Mouse (Mus musculus) thymus, postnatal 0 days (tissue): ENCODE measurements around the gene Prickle1. TPM values are rescaled to one million over a fixed set of nuclear protein-coding genes. Genes with fewer than 3 reads are reported as not detected.

Experiments used
- DNase-seq: peaks from one replicate; pipeline ENCODE4 v3.0.0-alpha.2; 2015; ENCODE audit warnings: low spot score
- polyA plus RNA-seq: library from polyadenylated mRNA; unstranded; fragments of >200 nt; fragmentation: Nextera tagmentation; extraction: Ambion mirVana; gene quantifications from 2 replicates; pipeline ENCODE4 v1.2.1, GENCODE M21; 2015

Prickle1 gene
- 11.8 and 12.0 TPM in 2 replicates for polyA plus RNA-seq

DNA sequence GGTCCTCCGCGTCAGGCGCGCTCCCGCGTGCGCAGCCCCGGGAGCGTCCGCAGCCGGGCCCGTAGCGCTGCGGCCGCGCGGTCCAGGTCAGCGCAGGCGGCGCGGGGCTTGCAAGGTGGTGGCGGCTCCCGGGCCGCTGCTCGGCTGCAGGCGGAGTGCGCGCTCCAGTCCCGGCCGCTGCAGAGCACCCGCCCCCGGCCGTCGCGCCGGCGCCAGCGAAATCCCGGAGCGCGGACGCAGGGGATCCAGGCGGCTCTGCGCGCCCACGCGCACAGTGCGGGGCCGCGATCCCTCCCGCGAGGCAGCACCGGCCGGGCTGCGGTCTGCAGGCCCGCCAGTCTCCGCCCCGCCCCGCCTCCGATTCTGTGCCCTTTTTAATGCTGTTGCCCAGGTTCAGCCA, at the start of gene Prickle1:
TSS of gene Prickle1 (minus strand) at position 146 of the 400 bp plus-strand sequence.
- DNase-seq: peak; percentile 88

DNA sequence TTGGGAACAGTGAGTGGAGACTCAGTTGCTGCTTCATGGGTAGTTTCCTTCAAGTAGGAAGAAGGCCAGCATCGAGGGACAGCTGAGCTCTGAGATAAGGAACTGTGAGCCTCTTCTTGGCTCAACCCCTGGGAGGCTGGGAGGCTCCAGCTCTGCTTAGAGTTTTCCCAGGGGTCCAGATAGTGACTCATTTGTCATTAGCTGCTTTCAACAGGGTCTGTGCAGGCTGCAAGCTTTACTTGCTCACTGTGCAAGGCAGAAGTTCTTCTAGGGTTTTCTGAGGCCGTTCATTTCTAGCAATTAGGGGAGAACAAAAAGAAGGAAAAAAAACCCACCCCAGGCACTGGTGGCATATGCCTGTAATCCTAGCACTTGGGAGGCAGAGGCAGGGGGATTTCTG, 44.5 kb upstream of the Prickle1 start:
- no peak for DNase-seq

GRCm38 (mm10) chr15:93636976-93637375, 41.3 kb upstream of the Prickle1 start:
- no peak for DNase-seq

DNA sequence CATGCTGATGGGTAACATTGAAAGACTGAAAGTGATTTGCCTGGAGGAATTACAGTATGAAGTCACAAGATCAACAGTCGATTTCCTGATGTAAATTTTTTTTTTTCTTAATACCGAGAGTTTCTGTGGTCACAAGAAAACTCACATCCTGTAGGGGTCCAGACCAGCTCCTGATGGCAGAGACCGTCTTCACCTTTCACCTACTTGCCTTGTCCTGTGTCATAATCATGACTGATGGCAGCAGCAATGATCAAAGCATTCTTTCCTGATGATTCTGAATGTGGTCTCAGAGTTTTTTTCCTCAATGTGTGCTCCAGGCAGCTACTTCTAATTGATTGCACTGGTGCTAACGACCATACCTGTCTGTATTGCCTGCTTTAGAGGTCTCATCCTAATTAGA, 39.9 kb upstream of the Prickle1 start:
- DNase-seq: no peak

DNA sequence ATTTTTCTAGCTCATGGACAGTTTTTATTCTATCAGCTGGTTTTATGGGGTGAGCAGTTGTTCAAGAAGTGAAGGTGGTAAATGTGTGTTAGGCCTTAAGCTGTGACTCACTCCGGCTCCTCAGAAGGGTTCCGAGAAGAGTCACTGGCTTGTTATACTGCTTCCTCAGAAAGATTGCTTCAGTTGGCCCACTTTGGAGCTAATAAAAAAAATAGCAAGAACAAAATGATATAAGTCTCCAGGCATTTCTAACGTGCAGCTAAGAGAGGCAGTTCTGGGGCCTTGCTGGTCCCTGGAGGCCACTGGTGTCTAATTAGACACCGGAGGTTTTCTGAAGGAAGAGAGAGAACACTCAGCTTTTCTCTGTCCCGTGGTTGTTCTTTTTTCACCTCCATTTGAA, 38.8 kb upstream of the Prickle1 start:
- no peak for DNase-seq

DNA sequence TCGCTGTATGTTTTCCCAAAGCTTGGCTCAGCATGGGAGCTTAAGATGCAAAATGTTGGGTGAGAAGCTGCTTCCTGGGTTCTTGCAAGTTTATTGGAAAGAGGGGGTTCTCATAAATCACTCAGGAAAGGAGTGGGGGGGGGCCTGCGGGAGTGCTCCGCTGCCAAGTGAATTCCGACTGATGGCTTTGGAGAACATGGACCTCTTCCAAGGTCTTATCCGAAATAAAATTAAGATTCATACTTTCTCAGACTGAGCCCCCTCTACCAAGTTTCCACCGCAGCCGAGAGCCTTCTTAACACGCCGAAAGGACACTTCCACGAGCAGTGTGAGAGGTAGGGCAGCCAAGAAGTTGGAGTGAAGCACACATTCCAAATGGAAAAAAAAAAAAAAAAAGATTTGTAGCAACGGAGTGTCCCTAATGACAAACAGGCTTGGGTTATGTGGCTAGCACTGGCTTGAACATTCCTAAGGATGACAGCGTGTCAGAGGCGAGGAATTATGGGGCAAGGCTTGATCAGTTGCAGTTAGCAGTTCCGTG, 34.4 kb upstream of the Prickle1 start:
- no peak for DNase-seq

DNA sequence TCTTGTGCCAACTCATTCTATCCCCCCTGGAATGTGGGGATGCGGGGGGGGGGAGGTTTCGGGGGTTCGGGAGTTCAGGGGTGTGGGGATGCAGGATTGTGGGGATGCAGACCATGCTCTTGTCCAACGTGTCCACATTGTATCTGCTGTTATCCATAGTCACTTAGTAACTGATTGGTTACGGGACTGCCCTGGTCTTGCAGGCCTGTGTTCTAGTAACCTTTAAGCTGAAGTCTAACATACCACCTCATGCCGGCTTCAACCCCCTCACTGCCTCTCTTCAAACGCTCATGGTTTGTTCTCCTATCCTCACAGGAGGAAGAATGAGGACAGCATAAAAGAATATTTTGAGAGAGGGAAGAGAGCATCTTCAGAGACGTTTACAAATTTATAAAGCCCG, 33.5 kb upstream of the Prickle1 start:
- no peak for DNase-seq

DNA sequence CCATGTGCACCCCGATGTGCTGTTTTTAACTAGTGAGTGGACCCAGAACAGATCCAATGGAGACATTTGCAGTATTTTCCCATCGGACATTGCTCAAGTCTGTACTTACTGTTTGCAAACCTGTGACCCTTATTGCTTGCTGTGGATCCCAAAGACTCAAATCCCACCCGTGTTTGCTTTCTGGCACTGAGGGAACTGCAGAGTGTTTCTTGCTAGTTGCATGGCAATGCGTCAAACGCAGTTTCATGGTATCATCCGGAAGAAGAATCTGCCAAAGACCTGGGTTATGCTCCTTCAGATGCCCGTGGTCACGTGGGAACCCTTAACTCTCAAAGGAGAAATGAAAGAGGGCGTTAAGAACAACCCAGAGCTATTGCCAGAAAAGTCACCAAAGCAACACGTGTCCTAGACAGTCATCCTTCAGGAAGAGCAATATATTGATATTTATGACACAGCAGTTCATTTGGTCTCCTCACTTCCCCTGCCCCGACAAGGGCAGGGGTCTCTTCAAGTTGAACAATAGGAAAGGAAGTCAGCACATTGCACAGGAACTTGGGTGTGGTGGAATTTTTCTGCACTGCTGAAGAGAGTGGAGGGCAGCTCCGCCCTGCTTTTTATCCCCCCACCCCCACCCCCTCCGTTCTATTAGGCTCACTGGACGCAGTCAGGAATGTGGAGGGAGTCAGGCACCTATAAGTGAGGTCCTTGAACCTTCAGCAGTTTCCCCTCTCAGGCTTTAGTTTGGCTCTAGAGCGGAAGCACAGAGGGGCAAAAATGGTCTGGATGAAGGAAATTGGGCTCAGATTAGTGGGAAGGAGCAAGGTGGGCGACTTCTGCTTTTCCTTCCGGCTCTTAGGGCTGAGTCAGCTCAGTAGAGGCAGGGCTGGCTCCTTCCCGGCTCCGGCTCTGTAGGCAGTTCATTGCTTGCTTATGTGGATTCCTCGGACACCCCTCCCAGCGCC, 32.4 kb upstream of the Prickle1 start:
- peak; percentile 10 for DNase-seq

GRCm38 (mm10) chr15:93619551-93619950, 23.9 kb upstream of the Prickle1 start:
- DNase-seq: no peak

- no peak for DNase-seq
Observed at GRCm38 (mm10) chr15:93618442-93619150, 22.9 kb upstream of the Prickle1 start.

DNA sequence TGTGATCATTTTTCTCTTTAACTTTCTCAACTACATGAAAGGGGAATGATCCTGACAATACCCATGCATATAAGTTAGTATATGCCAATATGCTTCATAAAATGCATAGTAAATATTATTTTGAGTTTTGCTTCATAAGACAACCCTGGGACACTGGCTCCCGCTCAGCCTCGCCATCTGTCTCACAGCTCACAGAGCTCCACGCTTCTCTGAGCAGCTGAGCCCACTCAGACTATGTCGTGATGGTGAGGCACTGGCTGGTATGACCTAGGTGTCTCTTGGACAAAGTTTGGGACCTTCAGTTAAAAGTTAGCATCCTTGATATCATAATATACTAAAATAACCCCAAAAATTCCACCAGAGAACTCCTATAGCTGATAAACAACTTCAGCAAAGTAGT, 20.6 kb upstream of the Prickle1 start:
- no peak for DNase-seq

GRCm38 (mm10) chr15:93615031-93615430, 19.3 kb upstream of the Prickle1 start:
- DNase-seq: no peak

DNA sequence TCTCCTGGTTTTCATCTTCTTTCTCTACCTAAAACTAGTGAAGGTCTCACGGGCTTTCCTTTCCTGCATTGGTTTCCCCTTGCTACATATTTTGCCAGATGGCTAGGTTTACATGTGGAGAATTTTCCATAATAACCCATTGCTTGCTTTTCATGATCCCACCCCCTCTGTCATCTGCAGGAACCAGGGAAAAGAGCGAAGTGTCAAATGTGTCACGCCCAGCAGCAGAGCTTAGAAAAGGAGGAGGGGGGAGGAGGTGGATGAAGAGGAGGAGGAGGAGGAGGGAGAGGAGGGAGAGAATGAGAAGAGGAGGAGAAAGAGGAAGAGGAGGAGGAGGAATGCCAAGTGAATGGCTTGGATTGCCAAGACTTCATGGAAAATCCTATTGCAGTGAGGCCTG, 17.9 kb upstream of the Prickle1 start:
- no peak for DNase-seq

- no peak for DNase-seq
Observed at GRCm38 (mm10) chr15:93611536-93612300, 16.0 kb upstream of the Prickle1 start.

- DNase-seq: no peak
Observed at GRCm38 (mm10) chr15:93610721-93611201, 15.1 kb upstream of the Prickle1 start.

- no peak for DNase-seq
Observed at GRCm38 (mm10) chr15:93610288-93610687, 14.6 kb upstream of the Prickle1 start.

- no peak for DNase-seq
Observed at GRCm38 (mm10) chr15:93602850-93603249, 7.2 kb upstream of the Prickle1 start.

DNA sequence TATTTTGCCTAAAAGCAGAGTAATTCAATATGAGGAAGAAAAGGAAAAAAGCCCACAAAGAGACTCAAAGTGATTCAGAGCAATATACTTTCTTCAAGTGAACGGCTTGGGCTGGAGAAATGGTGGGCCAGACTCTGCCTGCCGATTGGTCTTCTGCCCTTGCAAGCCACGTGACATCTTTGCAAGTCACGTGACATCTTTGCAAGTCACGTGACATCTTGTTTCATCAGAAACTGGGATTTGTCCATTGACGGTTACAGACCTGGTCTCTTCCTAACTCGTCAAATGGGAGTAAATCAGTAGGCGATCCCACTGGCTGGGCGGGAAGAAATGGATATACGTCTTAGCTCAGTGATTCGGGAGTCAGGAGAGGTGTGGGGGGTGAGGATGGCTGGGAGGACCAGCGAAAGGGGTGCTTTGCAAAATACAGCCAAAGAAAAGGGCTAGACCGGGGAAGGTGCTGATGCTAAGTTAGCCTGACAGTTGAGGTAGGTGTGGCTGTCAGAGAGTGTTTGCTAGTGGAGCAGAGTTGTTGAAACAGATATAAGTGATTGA, 5.8 kb upstream of the Prickle1 start:
- DNase-seq: no peak

DNA sequence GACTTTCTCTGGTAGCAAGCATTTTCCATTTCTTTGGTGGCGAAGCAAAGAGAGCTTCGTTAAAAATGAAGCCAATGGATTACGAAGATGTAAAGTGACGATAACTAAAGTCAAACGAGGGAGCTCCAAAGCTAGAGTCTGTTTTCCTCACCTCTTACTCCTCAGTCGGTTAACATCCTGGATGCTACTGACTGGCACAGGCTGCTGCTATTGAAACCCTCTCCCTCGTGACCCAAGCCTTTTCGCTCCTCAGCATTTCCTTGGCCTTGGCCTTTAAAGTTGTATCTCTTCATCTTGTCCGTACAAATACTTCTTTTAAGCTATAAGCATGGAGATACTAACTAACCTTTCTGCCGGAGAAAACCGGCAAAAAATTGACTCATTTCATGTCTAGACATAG, 1.3 kb upstream of the Prickle1 start:
- no peak for DNase-seq

DNA sequence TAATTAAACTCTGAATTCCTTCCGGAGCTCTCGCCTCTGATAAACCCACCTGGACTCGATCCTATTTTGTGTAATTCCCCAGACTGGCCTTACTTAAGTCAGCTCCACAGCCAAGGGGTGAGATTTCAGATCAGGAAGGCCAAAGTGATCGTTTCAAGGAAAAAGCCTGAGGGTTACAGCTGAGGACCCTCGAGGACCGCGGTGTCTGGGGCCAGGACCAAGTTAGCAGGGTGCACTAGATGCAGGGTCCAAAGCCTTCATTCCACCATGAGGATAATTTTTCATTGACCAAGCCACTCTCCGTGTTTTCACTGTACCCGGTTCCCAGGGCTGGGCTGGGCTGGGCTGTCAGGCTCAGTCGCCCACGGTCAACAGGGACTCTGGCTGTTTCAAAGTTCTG, 594 bp upstream of the Prickle1 start:
- peak; percentile 42 for DNase-seq
